Mouse (Mus musculus) spleen, adult 2 months (tissue): ENCODE data around the gene Rag2.

Experiments used
- CTCF ChIP-seq: fragments of 200-500 bp; IDR thresholded peaks from 2 replicates; pipeline ENCODE4 v1.5.1; 2011; ENCODE audit warnings: mild to moderate bottlenecking, inconsistent platforms; ENCODE audit not compliant: insufficient read depth, insufficient read length, insufficient replicate concordance; ENCODE audit errors: extremely low read depth
- POLR2A ChIP-seq: fragments of 200-500 bp; IDR thresholded peaks from 2 replicates; pipeline ENCODE4 v1.6.1; 2011; ENCODE audit warnings: low read depth, low read length, inconsistent platforms

DNA sequence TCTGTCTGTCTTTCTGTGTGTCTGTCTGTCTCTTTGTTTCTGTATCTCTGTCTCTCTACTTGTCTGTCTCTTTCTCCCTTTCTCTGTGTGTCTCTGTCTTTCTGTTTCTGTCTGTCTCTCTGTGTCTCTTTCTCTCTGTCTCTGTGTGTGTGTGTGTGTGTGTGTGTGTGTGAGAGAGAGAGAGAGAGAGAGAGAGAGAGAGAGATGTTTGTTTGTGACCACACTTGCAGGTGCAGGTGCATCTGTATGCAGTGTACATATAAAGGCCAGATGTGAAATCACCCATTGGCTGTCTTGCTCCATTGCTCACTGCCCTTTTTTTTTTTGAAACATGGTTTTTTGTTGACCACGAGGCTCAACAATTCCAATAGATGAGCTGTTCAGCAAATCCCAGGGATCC, 25.9 kb downstream of the Rag2 start:
- no peak for TF ChIP-seq CTCF
- TF ChIP-seq POLR2A: no peak
